Mouse (Mus musculus): ENCODE results near the gene Tmem108.

Tmem108 gene

DNA sequence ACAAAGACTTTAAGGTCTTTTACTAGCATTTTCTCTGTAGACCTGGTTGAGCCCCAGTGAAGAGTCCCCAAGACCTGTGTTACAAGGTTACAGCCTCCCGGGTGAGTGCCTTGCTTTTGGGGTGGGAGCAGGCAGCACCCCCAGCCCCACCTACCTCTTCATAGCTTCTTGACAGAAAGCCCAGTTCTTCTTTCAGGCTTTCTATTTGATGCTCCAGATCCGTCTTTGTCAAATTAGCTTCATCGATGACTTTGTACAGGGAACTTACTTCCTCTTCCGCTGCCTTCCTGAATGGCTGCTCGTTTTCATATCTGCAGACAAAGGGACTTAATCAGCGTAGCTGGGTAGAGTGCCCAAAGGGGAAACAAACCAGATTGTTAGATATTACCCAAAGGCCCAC is 312.0 kb downstream of the Tmem108 start:
- DNase-seq (ENCODE audit: low spot score in 2 of 2): no peak

- DNase-seq (ENCODE audit: low spot score in 2 of 2): no peak
These were observed 312.5 kb downstream of the Tmem108 start for GRCm38 (mm10) chr9:103449092-103449491.

- DNase-seq (ENCODE audit: low spot score in 2 of 2): no peak
These were observed 317.0 kb downstream of the Tmem108 start for GRCm38 (mm10) chr9:103444656-103445055.

DNA sequence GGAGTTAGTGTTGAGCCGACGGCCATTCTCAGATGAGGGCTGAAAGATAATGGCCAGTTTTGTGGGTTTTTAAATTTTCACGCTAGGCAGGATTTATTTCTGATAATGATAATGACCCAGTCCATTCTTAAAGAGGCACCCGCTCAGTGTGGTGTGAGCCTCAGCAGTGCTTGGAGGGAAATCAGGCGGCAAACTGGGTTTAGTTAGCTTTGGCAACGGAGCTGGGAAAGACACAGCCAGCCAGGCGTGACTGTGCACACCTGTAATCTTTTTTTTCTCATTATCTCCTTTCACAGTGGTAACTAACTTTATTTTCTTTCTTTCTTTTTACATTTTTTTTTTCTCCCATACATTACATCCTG is 317.8 kb downstream of the Tmem108 start:
- no peak for DNase-seq (ENCODE audit: low spot score in 2 of 2)

DNA sequence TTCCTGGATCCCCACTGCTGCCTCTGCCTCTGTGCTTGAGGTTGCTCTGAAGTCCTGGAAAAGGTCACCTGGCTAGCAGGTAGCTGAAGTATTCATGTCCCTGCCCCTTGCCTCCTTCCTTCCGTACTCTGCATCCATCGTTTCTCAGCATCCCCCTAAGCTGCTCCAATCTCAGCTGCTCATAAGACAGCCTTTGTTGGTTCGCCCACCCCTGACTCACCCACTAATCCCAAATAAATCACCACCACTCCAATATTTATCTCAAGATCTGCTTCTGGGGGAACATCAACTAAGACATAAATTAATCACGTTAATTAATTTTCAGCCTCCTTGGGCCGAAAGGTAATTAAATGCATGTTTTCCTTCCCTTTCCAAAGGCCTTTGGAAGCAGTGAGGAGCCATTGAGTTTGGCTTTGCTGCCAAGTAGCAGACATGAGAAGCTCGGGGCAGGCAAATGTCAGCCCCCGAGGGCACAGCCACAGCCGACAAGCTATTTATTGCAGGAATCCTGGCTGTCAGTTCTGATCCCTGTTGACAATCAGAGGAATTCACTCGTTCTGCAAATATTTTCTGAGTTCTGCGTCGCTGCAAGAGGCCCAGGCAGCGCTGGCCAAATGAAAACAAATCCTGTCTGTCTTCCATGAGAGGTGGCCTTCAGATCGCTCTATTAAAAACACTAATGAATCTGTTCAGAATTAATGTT is 318.4 kb downstream of the Tmem108 start:
- no peak for DNase-seq (ENCODE audit: low spot score in 2 of 2)

- DNase-seq (ENCODE audit: low spot score in 2 of 2): no peak
These were observed 321.0 kb downstream of the Tmem108 start for GRCm38 (mm10) chr9:103440597-103440996.

DNA sequence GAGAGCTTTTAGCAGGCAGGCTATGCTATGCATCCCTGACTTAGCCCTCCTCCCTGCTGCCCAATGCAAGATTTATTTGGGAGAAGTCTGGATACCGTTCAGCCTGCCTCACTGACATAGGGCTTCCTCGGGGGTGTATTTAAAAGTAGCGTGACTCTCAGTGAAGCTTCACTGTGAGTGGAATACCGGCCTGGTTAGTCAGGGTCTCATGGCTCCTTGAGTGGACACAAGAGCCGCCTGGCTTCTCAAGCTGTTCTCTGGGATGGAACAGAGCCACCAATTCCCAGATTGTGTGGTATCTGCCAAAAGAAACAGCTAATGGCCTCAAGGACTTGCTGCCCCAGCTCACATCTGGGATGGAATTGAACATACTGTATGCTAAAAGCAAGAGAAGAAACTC is 324.5 kb downstream of the Tmem108 start:
- no peak for DNase-seq (ENCODE audit: low spot score in 2 of 2)

GRCm38 (mm10) chr9:103434116-103434515 is 327.5 kb downstream of the Tmem108 start:
- DNase-seq (ENCODE audit: low spot score in 2 of 2): no peak

Measured in frontal cortex, postnatal 10 days (tissue).